Mouse (Mus musculus) midbrain, embryonic 14.5 days (tissue): ENCODE measurements at regions not wholly inside any gene's neighbourhood (a gene's known extent, or its start where the extent isn't known, plus 50 kb on each side); places are given as distances from the start of the nearest gene placed in this dataset.

Experiments used
- ATAC-seq: fragments of 200-750 bp; cut with Nextera tagmentation; 2 replicates; pipeline ENCODE4 v1.8.0; 2017; ENCODE audit warnings: moderate number of reproducible peaks, moderate library complexity; ENCODE audit not compliant: low FRiP score, low TSS enrichment
- DNase-seq: peaks from one replicate; pipeline ENCODE4 v3.0.0-alpha.2; 2015
- H3K27ac ChIP-seq: fragments of 300-500 bp; sonication (generic); replicated peaks from 2 replicates; pipeline ENCODE4 v1.5.1; 2014; ENCODE audit warnings: mild to moderate bottlenecking, low read depth, low read length, moderate library complexity
- H3K27me3 ChIP-seq: fragments of 300-500 bp; sonication (generic); 2 replicates; pipeline ENCODE4 v1.6.1; 2014; ENCODE audit warnings: low read length, control low read depth, mixed read lengths; ENCODE audit not compliant: control insufficient read depth, insufficient read depth
- H3K36me3 ChIP-seq: fragments of 300-500 bp; sonication (generic); 2 replicates; pipeline ENCODE4 v1.6.1; 2014; ENCODE audit warnings: low read length, control low read depth; ENCODE audit not compliant: control insufficient read depth, insufficient read depth
- H3K4me1 ChIP-seq: fragments of 300-500 bp; sonication (generic); 2 replicates; pipeline ENCODE4 v1.6.1; 2014; ENCODE audit warnings: mild to moderate bottlenecking, antibody characterized with exemption, low read length, control low read depth; ENCODE audit not compliant: control insufficient read depth, insufficient read depth
- H3K4me2 ChIP-seq: fragments of 300-500 bp; sonication (generic); 2 replicates; pipeline ENCODE4 v1.6.1; 2014; ENCODE audit warnings: mild to moderate bottlenecking, low read length, moderate library complexity
- H3K4me3 ChIP-seq: fragments of 300-500 bp; sonication (generic); replicated peaks from 2 replicates; pipeline ENCODE4 v1.5.1; 2014; ENCODE audit warnings: low read depth, low read length
- H3K9ac ChIP-seq: fragments of 300-500 bp; sonication (generic); replicated peaks from 2 replicates; pipeline ENCODE4 v1.6.1; 2014; ENCODE audit warnings: mild to moderate bottlenecking, low read length, moderate library complexity
- H3K9me3 ChIP-seq: fragments of 300-500 bp; sonication (generic); 2 replicates; pipeline ENCODE4 v1.6.1; 2016; ENCODE audit warnings: low read length, control low read depth, mixed read lengths; ENCODE audit not compliant: control insufficient read depth
- WGBS: fragments of 180-500 bp; shearing (Covaris S2); extraction: QIAGEN DNeasy Blood & Tissue Kit; methylation state at CpG from one replicate; pipeline ENCODE4 v1.1.7; 2014; 5-methylcytosine and 5-hydroxymethylcytosine counted together

GRCm38 (mm10) chr13:94721625-94722024 is 67.1 kb upstream of the Tbca start:
- Histone ChIP-seq H3K9me3 (no peaks in the 10 kb centered on the region), H3K27me3 (peaks cover 11% of the 10 kb centered on the region; the same call in 1 of the 2 replicates), H3K36me3 (no peaks in the 10 kb centered on the region), H3K9ac (no peak overlapping the region), H3K4me3 (no peak overlapping the region), H3K4me1 (no peaks in the 10 kb centered on the region), H3K4me2 (no peak overlapping the region), H3K27ac (no peak overlapping the region)
- 87% methylated on average over 3 of the region's 4 CpGs for WGBS
- DNase-seq (no peak), ATAC-seq (no peak)
